Mouse (Mus musculus): ENCODE measurements around the gene Aif1. TPM values are rescaled to one million over a fixed set of nuclear protein-coding genes. Genes with fewer than 3 reads are reported as not detected.

Gene Aif1
- 28.3 and 48.7 TPM in 2 replicates for polyA plus RNA-seq (2015; fragmentation: Nextera tagmentation; extraction: Ambion mirVana)

GRCm38 (mm10) chr17:35175968-35176367 is at the start of gene Aif1:
Gene Aif1 (minus strand): TSS chr17:35176068.

GRCm38 (mm10) chr17:35220156-35220952 is 44.5 kb upstream of the Aif1 start, which contains the start of gene Gm16181:
Gene Gm16181 (plus strand): TSS chr17:35220834.

GRCm38 (mm10) chr17:35204494-35205379 is 28.9 kb upstream of the Aif1 start, which contains the start of gene Lta:
Gene Lta (minus strand): TSS chr17:35205351.

GRCm38 (mm10) chr17:35201787-35202186 is 25.9 kb upstream of the Aif1 start, which contains the start of gene Tnf:
Gene Tnf (minus strand): TSS chr17:35202007.

GRCm38 (mm10) chr17:35193881-35194843 is 18.3 kb upstream of the Aif1 start, which contains the start of gene Ltb:
Gene Ltb (plus strand): TSS chr17:35194439.

GRCm38 (mm10) chr17:35187959-35188610 is 12.2 kb upstream of the Aif1 start, which contains the start of gene Lst1:
Gene Lst1 (minus strand): TSS chr17:35188439.

GRCm38 (mm10) chr17:35164568-35165450 is 11.1 kb downstream of the Aif1 start, which contains the start of gene Prrc2a:
Gene Prrc2a (minus strand): TSS chr17:35164897.

GRCm38 (mm10) chr17:35134801-35135590 is 40.9 kb downstream of the Aif1 start, which contains the start of gene Bag6:
Gene Bag6 (plus strand): TSS chr17:35135178.

GRCm38 (mm10) chr17:35131500-35132173 is 44.2 kb downstream of the Aif1 start, which contains the start of gene Apom:
Gene Apom (minus strand): TSS chr17:35132050.

GRCm38 (mm10) chr17:35126206-35126611 is 49.7 kb downstream of the Aif1 start, which contains the start of gene D17H6S53E:
Gene D17H6S53E (plus strand): TSS chr17:35126373.

GRCm38 (mm10) chr17:35121871-35122303 is 54.0 kb downstream of the Aif1 start, which contains the start of gene Csnk2b:
Gene Csnk2b (minus strand): TSS chr17:35122053.

GRCm38 (mm10) chr17:35121143-35121799 is 54.6 kb downstream of the Aif1 start, which contains the start of gene Gpank1:
Gene Gpank1 (plus strand): TSS chr17:35121455.

Small RNAs within 50 kb of the gene (microRNA-seq; reads per million reads assigned to microRNA genes)
- gene Mir6973a (ENCODE audit: borderline replicate concordance, insufficient number of aligned reads) (not detected), gene Mir6974 (ENCODE audit: borderline replicate concordance, insufficient number of aligned reads) (not detected)

Other genes starting within 250 kb of the Aif1 start
- gene Neu1, start 244.8 kb downstream of the Aif1 start, polyA plus RNA-seq (2015; fragmentation: Nextera tagmentation; extraction: Ambion mirVana), result 24.3 and 32.3 TPM in 2 replicates
- 1.4 and 1.6 TPM in 2 replicates for gene Hspa1b, start 216.8 kb downstream of the Aif1 start, polyA plus RNA-seq (2015; fragmentation: Nextera tagmentation; extraction: Ambion mirVana)
- gene Gm20481, start 206.2 kb downstream of the Aif1 start, polyA plus RNA-seq (2015; fragmentation: Nextera tagmentation; extraction: Ambion mirVana), result not detected in 2 replicates
- 11.8 and 21.4 TPM in 2 replicates for gene Hspa1a, start 203.9 kb downstream of the Aif1 start, polyA plus RNA-seq (2015; fragmentation: Nextera tagmentation; extraction: Ambion mirVana)
- gene Hspa1l, start 203.4 kb downstream of the Aif1 start, polyA plus RNA-seq (2015; fragmentation: Nextera tagmentation; extraction: Ambion mirVana), result 0.11 and 0.17 TPM in 2 replicates
- 62.8 and 87.8 TPM in 2 replicates for gene Lsm2, start 194.2 kb downstream of the Aif1 start, polyA plus RNA-seq (2015; fragmentation: Nextera tagmentation; extraction: Ambion mirVana)
- gene Vars, start 175.1 kb downstream of the Aif1 start, polyA plus RNA-seq (2015; fragmentation: Nextera tagmentation; extraction: Ambion mirVana), result 31.9 and 37.8 TPM in 2 replicates
- 0.21 and 0.35 TPM in 2 replicates for gene Vwa7, start 159.5 kb downstream of the Aif1 start, polyA plus RNA-seq (2015; fragmentation: Nextera tagmentation; extraction: Ambion mirVana)
- gene Sapcd1, start 148.1 kb downstream of the Aif1 start, polyA plus RNA-seq (2015; fragmentation: Nextera tagmentation; extraction: Ambion mirVana), result 4.2 and 6.4 TPM in 2 replicates
- 2.5 and 3.4 TPM in 2 replicates for gene Msh5, start 129.3 kb downstream of the Aif1 start, polyA plus RNA-seq (2015; fragmentation: Nextera tagmentation; extraction: Ambion mirVana)
- gene Clic1, start 126.1 kb downstream of the Aif1 start, polyA plus RNA-seq (2015; fragmentation: Nextera tagmentation; extraction: Ambion mirVana), result 309 and 357 TPM in 2 replicates
- 134 and 219 TPM in 2 replicates for gene Ddah2, start 117.0 kb downstream of the Aif1 start, polyA plus RNA-seq (2015; fragmentation: Nextera tagmentation; extraction: Ambion mirVana)
- gene Ly6g6c, start 110.7 kb downstream of the Aif1 start, polyA plus RNA-seq (2015; fragmentation: Nextera tagmentation; extraction: Ambion mirVana), result 0.19 and 0.61 TPM in 2 replicates
- 0.55 and 0.69 TPM in 2 replicates for gene Mpig6b, start 109.9 kb downstream of the Aif1 start, polyA plus RNA-seq (2015; fragmentation: Nextera tagmentation; extraction: Ambion mirVana)
- gene Ly6g6e, start 99.2 kb downstream of the Aif1 start, polyA plus RNA-seq (2015; fragmentation: Nextera tagmentation; extraction: Ambion mirVana), result 0.12 and 0.55 TPM in 2 replicates
- gene Ly6g6d, start 98.0 kb downstream of the Aif1 start, polyA plus RNA-seq (2015; fragmentation: Nextera tagmentation; extraction: Ambion mirVana), result 1.4 and 2.1 TPM in 2 replicates
- gene Ly6g6f, start 90.5 kb downstream of the Aif1 start, polyA plus RNA-seq (2015; fragmentation: Nextera tagmentation; extraction: Ambion mirVana), result 0.22 and 0.73 TPM in 2 replicates
- gene Abhd16a, start 86.8 kb downstream of the Aif1 start, polyA plus RNA-seq (2015; fragmentation: Nextera tagmentation; extraction: Ambion mirVana), result 94.1 and 104 TPM in 2 replicates
- not detected in 2 replicates for gene Ly6g5c, start 67.8 kb downstream of the Aif1 start, polyA plus RNA-seq (2015; fragmentation: Nextera tagmentation; extraction: Ambion mirVana)
- gene Ly6g5b, start 60.6 kb downstream of the Aif1 start, polyA plus RNA-seq (2015; fragmentation: Nextera tagmentation; extraction: Ambion mirVana), result 0.30 and 0.47 TPM in 2 replicates
- gene Gpank1, start 54.6 kb downstream of the Aif1 start, polyA plus RNA-seq (2015; fragmentation: Nextera tagmentation; extraction: Ambion mirVana), result 14.4 and 16.6 TPM in 2 replicates
- gene Csnk2b, start 54.0 kb downstream of the Aif1 start, polyA plus RNA-seq (2015; fragmentation: Nextera tagmentation; extraction: Ambion mirVana), result 161 and 223 TPM in 2 replicates
- 8.9 and 11.5 TPM in 2 replicates for gene D17H6S53E, start 49.7 kb downstream of the Aif1 start, polyA plus RNA-seq (2015; fragmentation: Nextera tagmentation; extraction: Ambion mirVana)
- gene Apom, start 44.0 kb downstream of the Aif1 start, polyA plus RNA-seq (2015; fragmentation: Nextera tagmentation; extraction: Ambion mirVana), result 26.8 and 40.5 TPM in 2 replicates
- gene Bag6, start 40.9 kb downstream of the Aif1 start, polyA plus RNA-seq (2015; fragmentation: Nextera tagmentation; extraction: Ambion mirVana), result 40.7 and 47.0 TPM in 2 replicates
- gene Prrc2a, start 11.2 kb downstream of the Aif1 start, polyA plus RNA-seq (2015; fragmentation: Nextera tagmentation; extraction: Ambion mirVana), result 64.0 and 83.9 TPM in 2 replicates
- 25.5 and 35.9 TPM in 2 replicates for gene Lst1, start 12.4 kb upstream of the Aif1 start, polyA plus RNA-seq (2015; fragmentation: Nextera tagmentation; extraction: Ambion mirVana)
- gene Ltb, start 18.4 kb upstream of the Aif1 start, polyA plus RNA-seq (2015; fragmentation: Nextera tagmentation; extraction: Ambion mirVana), result 2.1 and 4.4 TPM in 2 replicates
- gene Tnf, start 25.9 kb upstream of the Aif1 start, polyA plus RNA-seq (2015; fragmentation: Nextera tagmentation; extraction: Ambion mirVana), result 0.26 and 0.39 TPM in 2 replicates
- 0.09 and 0.25 TPM in 2 replicates for gene Lta, start 29.3 kb upstream of the Aif1 start, polyA plus RNA-seq (2015; fragmentation: Nextera tagmentation; extraction: Ambion mirVana)
- gene Gm16181, start 44.8 kb upstream of the Aif1 start, polyA plus RNA-seq (2015; fragmentation: Nextera tagmentation; extraction: Ambion mirVana), result 0.37 TPM in 1 of 2 replicates, not detected in the other
- gene Atp6v1g2, start 57.6 kb upstream of the Aif1 start, polyA plus RNA-seq (2015; fragmentation: Nextera tagmentation; extraction: Ambion mirVana), result 9.4 and 13.5 TPM in 2 replicates
- gene Nfkbil1, start 59.7 kb upstream of the Aif1 start, polyA plus RNA-seq (2015; fragmentation: Nextera tagmentation; extraction: Ambion mirVana), result 15.2 and 18.3 TPM in 2 replicates
- gene Ddx39b, start 65.7 kb upstream of the Aif1 start, polyA plus RNA-seq (2015; fragmentation: Nextera tagmentation; extraction: Ambion mirVana), result 140 and 197 TPM in 2 replicates
- gene H2-D1, start 86.7 kb upstream of the Aif1 start, polyA plus RNA-seq (2015; fragmentation: Nextera tagmentation; extraction: Ambion mirVana), result 191 and 238 TPM in 2 replicates
- 0.07 and 0.44 TPM in 2 replicates for gene H2-Q1, start 144.3 kb upstream of the Aif1 start, polyA plus RNA-seq (2015; fragmentation: Nextera tagmentation; extraction: Ambion mirVana)
- 0.69 and 2.1 TPM in 2 replicates for gene H2-Q2, start 166.2 kb upstream of the Aif1 start, polyA plus RNA-seq (2015; fragmentation: Nextera tagmentation; extraction: Ambion mirVana)
- 6.1 and 9.2 TPM in 2 replicates for gene H2-Q4, start 203.5 kb upstream of the Aif1 start, polyA plus RNA-seq (2015; fragmentation: Nextera tagmentation; extraction: Ambion mirVana)
- gene H2-Q6, start 248.8 kb upstream of the Aif1 start, polyA plus RNA-seq (2015; fragmentation: Nextera tagmentation; extraction: Ambion mirVana), result 0.16 and 1.2 TPM in 2 replicates